Mouse (Mus musculus) ES-E14 (cell line): ENCODE measurements at regions not wholly inside any gene's neighbourhood (a gene's known extent, or its start where the extent isn't known, plus 50 kb on each side); places are given as distances from the start of the nearest gene placed in this dataset.

Experiments
- DNase-seq: peaks from one replicate; pipeline ENCODE4 v3.0.0-alpha.2; 2013; ENCODE audit warnings: low read depth, low spot score
- H3K27ac ChIP-seq: 2 replicates; pipeline ENCODE4 v1.5.1; 2012; ENCODE audit warnings: low read depth, mild to moderate bottlenecking, low read length, moderate library complexity, mixed read lengths; ENCODE audit not compliant: poor library complexity, insufficient read depth, severe bottlenecking
- H3K36me3 ChIP-seq: 2 replicates; pipeline ENCODE4 v1.6.1; 2012; ENCODE audit warnings: mild to moderate bottlenecking, low read length, moderate library complexity, mixed read lengths; ENCODE audit not compliant: control insufficient read depth, poor library complexity, insufficient read depth, severe bottlenecking
- H3K4me1 ChIP-seq, 2 experiments: fragments of 150-350 bp in 1 of 2; sonication (generic) in 1 of 2; 2 replicates each; pipeline ENCODE4 v1.6.1; 2012; ENCODE audit warnings: low read length in 2 of 2, mild to moderate bottlenecking in 1 of 2, mixed read lengths in 1 of 2; ENCODE audit not compliant: control insufficient read depth in 2 of 2, insufficient read depth in 2 of 2, poor library complexity in 1 of 2
- H3K4me3 ChIP-seq, 2 experiments: fragments of 150-350 bp in 1 of 2; sonication (generic) in 1 of 2; 2 replicates each; pipeline ENCODE4 v1.5.1; 2012; ENCODE audit warnings: low read length in 2 of 2, low read depth in 1 of 2, mild to moderate bottlenecking in 1 of 2, mixed read lengths in 1 of 2; ENCODE audit not compliant: insufficient read depth in 1 of 2, poor library complexity in 1 of 2, severe bottlenecking in 1 of 2
- H3K9ac ChIP-seq: 2 replicates; pipeline ENCODE4 v1.6.1; 2012; ENCODE audit warnings: low read depth, mild to moderate bottlenecking, low read length, mixed read lengths; ENCODE audit not compliant: poor library complexity, insufficient read depth, severe bottlenecking
- H3K9me3 ChIP-seq: fragments of 150-350 bp; sonication (generic); 2 replicates; pipeline ENCODE4 v1.6.1; 2012; ENCODE audit warnings: low read depth, mild to moderate bottlenecking, low read length; ENCODE audit not compliant: control insufficient read depth, insufficient read depth
- CHD2 ChIP-seq: IDR thresholded peaks from 2 replicates; pipeline ENCODE4 v1.6.1; 2014; ENCODE audit warnings: mild to moderate bottlenecking, low read depth, low read length, inconsistent platforms
- HCFC1 ChIP-seq: IDR thresholded peaks from 2 replicates; pipeline ENCODE4 v1.6.1; 2012; ENCODE audit warnings: low read length, inconsistent platforms, borderline replicate concordance; ENCODE audit not compliant: insufficient read depth
- MAFK ChIP-seq: IDR thresholded peaks from 2 replicates; pipeline ENCODE4 v1.6.1; 2014; ENCODE audit warnings: mild to moderate bottlenecking, low read depth, low read length, inconsistent platforms; ENCODE audit not compliant: insufficient read depth
- ZC3H11A ChIP-seq: IDR thresholded peaks from 2 replicates; pipeline ENCODE4 v1.6.1; 2012; ENCODE audit warnings: low read depth, mild to moderate bottlenecking, inconsistent platforms, low read length, borderline replicate concordance
- ZNF384 ChIP-seq: IDR thresholded peaks from 2 replicates; pipeline ENCODE4 v1.6.1; 2012; ENCODE audit warnings: low read depth, low read length, inconsistent platforms
- in situ Hi-C, 2 experiments: fragments of 600-800 bp; cut with MboI; formaldehyde crosslinking; loops; one replicate each; pipeline ENCODE4 v1.15.1; 2025; ENCODE audit warnings: low sequenced_read_pairs in 2 of 2, inconsistent platforms in 1 of 2; ENCODE audit not compliant: unreplicated experiment in 2 of 2

DNA sequence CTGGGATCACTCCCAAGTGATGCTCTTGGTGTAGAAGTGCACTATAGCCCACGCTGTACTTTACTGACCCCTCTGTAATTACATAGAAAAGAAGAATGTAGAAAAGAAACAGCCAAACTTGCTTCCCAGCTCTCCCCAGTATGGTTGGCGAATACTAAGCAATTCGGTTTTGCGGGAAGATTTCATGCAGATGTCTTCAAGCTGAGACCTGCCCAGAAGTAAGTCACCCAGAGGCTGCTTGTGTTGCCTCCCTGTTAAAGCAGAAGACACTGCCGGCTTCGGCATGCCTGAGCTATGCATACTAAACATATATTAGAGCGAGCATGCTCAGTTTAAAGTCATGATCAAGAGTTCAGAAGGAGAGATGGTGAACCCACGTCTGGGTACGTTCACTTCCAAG lies 124.0 kb upstream of the Xylt1 start:
- no peaks in the 10 kb centered on the region for H3K36me3 ChIP-seq
- DNase-seq: no peak
- H3K4me1 ChIP-seq: no peaks in the 10 kb centered on the region
- H3K27ac ChIP-seq: no peak overlapping the region
- no peak overlapping the region for H3K4me3 ChIP-seq
- TF ChIP-seq CHD2 (no peak), MAFK (no peak), HCFC1 (no peak), ZC3H11A (no peak), ZNF384 (no peak)
- H3K9me3 ChIP-seq: no peaks in the 10 kb centered on the region
- in situ Hi-C loops: no loop called here
- H3K9ac ChIP-seq: no peak overlapping the region

DNA sequence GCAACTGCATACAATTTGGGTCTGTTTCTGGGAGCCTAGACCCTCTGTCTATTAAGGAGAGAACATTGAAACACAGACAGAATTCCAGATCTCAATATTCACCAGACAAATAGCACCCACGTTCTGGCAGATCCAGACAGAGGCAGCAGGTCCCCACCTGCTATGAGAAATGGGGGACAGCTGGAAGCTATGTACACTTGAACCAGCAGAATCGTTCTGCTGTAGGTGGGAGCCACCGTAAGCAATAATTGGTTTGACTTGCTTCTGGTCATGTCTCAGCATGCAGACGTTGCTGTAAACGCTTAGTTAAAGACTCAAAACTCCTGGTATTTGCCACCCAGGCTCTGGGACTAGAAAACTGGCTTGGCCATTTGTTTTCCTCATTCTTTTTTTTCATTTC lies 122.2 kb upstream of the Xylt1 start:
- TF ChIP-seq HCFC1 (no peak), ZNF384 (no peak), CHD2 (no peak), MAFK (no peak), ZC3H11A (no peak)
- no peak overlapping the region for H3K4me3 ChIP-seq
- in situ Hi-C loops: no loop called here
- no peak overlapping the region for H3K9ac ChIP-seq
- no peaks in the 10 kb centered on the region for H3K4me1 ChIP-seq
- no peak for DNase-seq
- H3K9me3 ChIP-seq: no peaks in the 10 kb centered on the region
- no peaks in the 10 kb centered on the region for H3K36me3 ChIP-seq
- H3K27ac ChIP-seq: no peak overlapping the region

DNA sequence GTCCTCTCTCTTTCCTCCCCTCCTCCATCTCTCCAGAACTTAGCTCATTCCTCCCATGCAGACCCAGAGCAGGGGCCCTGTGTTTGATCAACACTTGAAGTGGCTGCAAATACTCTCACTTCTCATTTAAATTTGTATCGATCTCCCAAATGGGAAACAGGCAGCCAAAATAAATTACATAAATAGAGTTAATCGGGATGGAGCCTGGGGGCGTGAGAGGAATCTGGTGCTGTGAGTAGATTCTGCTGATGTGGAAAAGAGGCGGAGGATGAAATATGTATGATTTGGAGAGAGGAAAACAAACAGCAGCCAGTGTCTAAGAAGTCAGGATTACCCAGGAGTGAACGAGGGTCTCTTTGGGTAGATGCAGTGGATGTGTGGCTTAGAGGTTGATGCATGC lies 121.6 kb upstream of the Xylt1 start:
- DNase-seq: no peak
- H3K4me3 ChIP-seq: no peak overlapping the region
- H3K4me1 ChIP-seq: no peaks in the 10 kb centered on the region
- H3K27ac ChIP-seq: no peak overlapping the region
- TF ChIP-seq CHD2 (no peak), ZNF384 (no peak), ZC3H11A (no peak), MAFK (no peak), HCFC1 (no peak)
- no peaks in the 10 kb centered on the region for H3K36me3 ChIP-seq
- H3K9me3 ChIP-seq: no peaks in the 10 kb centered on the region
- no peak overlapping the region for H3K9ac ChIP-seq
- in situ Hi-C loops: no loop called here

DNA sequence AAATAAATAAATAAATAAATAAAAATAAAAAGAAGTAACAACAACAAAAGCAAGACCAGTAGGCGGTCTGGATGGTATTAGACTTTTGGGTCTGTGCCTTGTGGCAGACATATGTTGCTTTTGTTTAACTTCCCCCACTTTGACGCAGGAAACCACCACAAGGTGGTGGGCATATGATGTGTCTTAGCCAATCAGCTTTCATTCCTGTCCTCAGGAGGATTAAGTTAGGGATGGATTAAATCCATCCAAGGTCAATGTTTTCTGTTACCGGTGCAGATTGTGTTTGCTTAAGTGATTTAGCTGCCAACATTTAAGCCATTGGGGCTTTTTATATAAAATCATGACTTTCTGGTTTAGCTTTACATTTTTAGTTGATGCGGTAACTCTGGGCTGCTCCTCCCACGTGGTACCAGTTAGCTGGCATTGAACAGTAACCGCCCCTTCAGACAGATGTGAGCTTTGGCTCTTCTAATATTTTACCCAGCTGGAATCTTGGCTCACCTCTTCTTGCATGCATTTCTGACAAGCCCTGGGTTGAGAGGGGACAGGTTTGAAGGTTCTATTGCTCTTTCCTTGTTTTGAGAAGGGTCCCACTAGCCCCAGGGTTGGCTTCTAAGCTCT lies 121.0 kb upstream of the Xylt1 start:
- no peaks in the 10 kb centered on the region for H3K36me3 ChIP-seq
- no peaks in the 10 kb centered on the region for H3K4me1 ChIP-seq
- no peak overlapping the region for H3K9ac ChIP-seq
- DNase-seq: no peak
- no peak overlapping the region for H3K27ac ChIP-seq
- no peak for TF ChIP-seq ZNF384
- no peak for TF ChIP-seq CHD2
- no peak for TF ChIP-seq HCFC1
- TF ChIP-seq MAFK: no peak
- no peak for TF ChIP-seq ZC3H11A
- in situ Hi-C loops: no loop called here
- H3K9me3 ChIP-seq: no peaks in the 10 kb centered on the region
- no peak overlapping the region for H3K4me3 ChIP-seq

GRCm38 (mm10) chr7:117260596-117260995 lies 120.2 kb upstream of the Xylt1 start:
- H3K27ac ChIP-seq: no peak overlapping the region
- no peaks in the 10 kb centered on the region for H3K4me1 ChIP-seq
- TF ChIP-seq ZNF384: no peak
- TF ChIP-seq CHD2: no peak
- no peak for TF ChIP-seq HCFC1
- no peak for TF ChIP-seq MAFK
- no peak for TF ChIP-seq ZC3H11A
- DNase-seq: no peak
- H3K9ac ChIP-seq: no peak overlapping the region
- in situ Hi-C loops: no loop called here
- H3K4me3 ChIP-seq: no peak overlapping the region
- H3K36me3 ChIP-seq: no peaks in the 10 kb centered on the region
- no peaks in the 10 kb centered on the region for H3K9me3 ChIP-seq
